Mouse (Mus musculus) lung, adult 2 months (tissue): Measurements from ENCODE around the gene Iqcn.

Experiments used
- CTCF ChIP-seq: fragments of 200-500 bp; IDR thresholded peaks from 2 replicates; pipeline ENCODE4 v1.5.1; 2011; ENCODE audit warnings: mild to moderate bottlenecking, low read length, control low read depth; ENCODE audit not compliant: insufficient read depth
- POLR2A ChIP-seq: fragments of 200-500 bp; IDR thresholded peaks from 2 replicates; pipeline ENCODE4 v1.6.1; 2011; ENCODE audit warnings: low read depth, mild to moderate bottlenecking, control low read depth, low read length, borderline replicate concordance; ENCODE audit errors: extremely low read depth

DNA sequence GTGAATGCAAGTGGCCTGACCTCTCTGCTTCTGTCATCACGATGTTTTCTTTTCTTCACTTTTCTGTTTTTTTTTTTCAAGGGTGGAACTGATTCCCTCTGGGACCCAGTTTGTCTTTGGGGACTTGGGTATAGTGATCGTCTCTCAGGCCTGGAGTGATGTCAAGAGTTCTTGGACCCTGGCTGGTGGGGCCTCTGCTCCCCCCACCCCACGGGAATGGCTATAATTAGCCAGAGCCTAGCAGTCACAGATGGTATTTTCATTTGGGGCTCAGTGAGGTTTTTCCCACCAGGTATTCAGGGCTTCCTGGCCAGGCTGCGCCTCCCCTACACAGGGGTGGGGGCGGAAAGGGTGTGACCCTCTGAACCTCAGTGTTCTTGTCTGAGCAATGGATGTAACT, 38.4 kb downstream of the Iqcn start:
- no peak for TF ChIP-seq POLR2A
- no peak for TF ChIP-seq CTCF
